Mouse (Mus musculus) lung, adult 10 weeks (tissue): Measurements from ENCODE around the gene Rnf157. TPM values are rescaled to one million over a fixed set of nuclear protein-coding genes. Genes with fewer than 3 reads are reported as not detected.

Experiments used
- polyA plus RNA-seq: library from polyadenylated mRNA; stranded (reverse); fragments of 350-450 nt; fragmentation: Illumina TruSeq; extraction: RNeasy Lipid Tissue Mini Kit (QIAGEN cat#74804); gene quantifications from one replicate; pipeline ENCODE4 v1.2.3, GENCODE M21; 2014; ENCODE audit warnings: low read depth, low replicate concordance; ENCODE audit not compliant: insufficient read depth

Rnf157 gene
- 1.5 TPM for polyA plus RNA-seq

DNA sequence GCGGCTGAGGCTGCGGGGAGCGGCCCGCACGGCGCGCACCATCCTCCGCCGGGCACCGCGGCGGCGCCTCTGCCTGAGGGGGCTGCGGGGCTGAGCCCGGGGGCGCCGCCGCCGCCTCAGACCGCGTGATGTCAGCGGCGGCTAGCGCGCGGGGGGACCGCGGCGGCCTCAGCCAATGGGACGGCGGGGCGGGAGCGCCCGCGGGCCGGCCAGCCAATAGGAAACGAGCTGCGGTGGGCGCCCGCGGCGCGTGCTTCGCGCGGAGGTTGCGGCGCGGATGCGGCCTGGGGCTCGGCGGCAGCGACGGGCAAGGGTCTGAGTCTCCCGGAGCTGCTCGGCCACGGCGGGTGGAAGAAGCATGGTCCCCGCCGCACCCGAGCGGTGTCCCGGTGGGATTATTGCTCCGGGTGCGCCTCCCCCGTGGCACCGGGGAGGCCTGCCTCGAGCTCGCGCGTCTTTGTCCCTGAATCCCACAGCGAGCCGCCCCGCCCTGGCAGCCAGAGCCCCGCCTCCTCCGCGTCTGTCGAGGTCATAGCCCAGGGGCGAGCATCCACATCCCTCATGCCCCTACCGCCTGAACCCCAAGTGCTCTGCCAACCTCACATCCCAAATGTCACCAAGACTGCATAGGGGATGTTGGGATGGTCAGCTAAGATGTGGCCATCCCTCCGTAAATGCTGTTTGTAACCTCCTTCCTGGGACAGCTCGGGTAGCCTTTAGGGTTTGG lies at the start of gene Rnf157:
Gene Rnf157 (minus strand): TSS at position 129 of the 727 bp plus-strand sequence.

DNA sequence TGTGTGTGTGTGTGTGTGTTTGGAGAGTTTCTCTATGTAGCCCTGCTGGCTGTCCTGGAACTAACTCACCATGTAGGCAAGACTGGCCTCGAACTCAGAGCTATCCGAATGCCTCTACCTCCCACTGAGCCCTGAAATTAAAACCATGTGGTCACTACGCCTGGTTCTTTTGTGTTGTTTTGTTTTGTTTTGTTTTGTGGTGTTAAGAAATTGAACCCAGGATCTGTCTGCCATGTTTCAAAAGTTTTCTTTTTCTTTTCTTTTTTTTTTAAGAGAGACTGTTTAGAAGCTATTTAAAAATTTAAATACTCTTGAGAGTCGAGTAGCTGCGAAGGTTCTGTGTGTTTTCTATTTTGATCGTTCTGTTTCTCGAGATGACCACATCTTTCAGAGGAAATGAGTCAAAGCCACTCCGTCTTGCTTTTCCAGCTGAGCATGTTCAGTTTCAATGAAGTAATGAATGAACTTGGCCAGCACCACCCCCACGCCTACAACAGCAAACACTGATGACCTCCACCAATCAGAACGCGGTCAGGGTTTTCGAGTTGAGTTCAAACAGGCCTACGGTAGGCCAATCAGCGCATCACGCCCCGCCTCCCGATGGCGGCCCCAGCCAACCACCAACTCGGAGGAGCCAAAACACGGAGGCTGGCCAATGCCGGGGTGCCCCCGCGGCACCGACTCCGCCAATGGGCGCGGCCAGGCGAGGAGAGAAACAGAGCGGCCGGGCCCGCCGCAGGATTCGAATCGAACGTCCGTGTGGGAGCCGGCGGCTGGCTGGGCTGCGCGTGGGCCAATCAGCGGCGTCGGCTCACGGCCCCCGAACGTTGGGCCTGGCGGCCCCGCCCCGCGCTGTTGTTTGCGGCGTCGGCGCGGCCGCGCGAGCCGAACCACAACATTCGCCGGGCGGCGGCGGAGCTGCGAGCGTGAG lies 20.8 kb upstream of the Rnf157 start, which contains the start of gene Ubald2:
Gene Ubald2 (plus strand): TSS at position 739 of the 931 bp plus-strand sequence.

DNA sequence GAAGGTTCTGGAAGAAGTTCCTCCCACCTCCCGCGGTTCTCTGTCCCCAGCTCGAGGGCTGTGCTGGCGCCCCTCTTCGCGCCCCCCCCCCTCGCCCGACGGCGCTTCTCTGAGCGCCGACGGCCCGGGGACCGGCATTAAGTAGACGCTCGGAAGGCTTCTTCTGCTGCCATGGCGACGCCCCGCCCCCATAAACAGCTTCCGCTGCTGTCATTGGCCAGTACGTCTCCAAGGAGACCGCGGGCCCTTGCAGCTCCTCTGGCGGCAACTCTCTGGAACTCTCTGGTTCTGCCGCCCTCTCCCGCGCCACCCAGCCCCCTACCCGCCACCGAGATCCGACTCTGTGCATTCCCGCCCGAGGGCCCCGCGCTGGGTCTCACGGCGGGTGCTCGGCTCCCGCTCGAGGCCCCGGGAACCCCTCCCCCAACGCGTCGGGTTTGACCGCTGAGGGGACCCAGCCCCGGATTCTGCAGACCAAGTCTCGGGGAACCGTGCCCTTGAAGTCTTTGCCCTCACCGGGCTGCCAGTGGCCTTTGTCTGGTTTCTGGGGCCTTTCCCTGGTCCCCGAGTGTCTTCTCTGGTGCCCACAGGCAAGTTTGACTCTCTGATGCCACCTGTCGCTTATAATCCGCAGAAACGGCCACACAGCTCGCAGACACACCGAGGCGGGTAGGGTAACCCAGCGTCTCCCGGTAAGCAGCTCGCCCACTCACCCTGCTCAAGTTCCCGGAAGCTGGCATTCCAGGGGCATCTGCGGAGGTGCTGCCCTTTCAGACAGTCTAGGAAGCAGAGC lies 77.4 kb downstream of the Rnf157 start, which contains the start of gene Foxj1:
Gene Foxj1 (minus strand): TSS at position 156 of the 793 bp plus-strand sequence.

DNA sequence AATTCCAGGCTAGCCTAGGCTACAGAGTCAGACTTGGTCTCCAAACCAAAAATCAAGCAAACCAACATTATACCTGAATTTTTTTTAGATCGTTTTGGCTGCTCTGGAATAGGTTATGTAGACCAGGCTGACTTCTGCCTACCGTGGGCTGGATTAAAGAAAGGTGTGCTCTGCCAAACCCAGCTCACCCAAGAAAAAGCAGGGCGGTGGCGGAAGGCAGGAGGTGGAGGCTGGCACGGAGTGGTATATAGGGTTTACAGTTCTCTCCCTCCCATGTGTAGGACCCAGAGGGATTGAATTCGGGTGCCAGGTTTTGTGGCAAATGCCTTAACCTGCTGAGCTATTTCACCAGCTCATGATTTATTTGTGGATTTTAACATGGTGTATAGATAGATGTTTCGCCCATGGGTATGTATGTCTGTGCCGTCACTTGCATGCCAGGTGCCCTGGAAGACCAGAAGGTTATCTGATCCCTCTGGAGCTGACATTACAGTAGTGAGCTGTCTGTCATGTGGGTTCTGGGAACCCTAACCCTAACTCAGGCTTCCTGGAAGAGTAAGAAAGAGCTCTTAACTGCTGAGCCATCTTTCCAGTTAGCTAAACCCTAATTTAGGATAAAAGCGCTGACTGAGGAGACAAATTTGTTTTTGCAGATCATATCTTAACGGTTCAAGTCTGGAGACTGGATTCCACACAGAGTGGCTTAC lies 105.7 kb downstream of the Rnf157 start, which contains the start of gene Exoc7:
Gene Exoc7 (minus strand): TSS at position 215 of the 707 bp plus-strand sequence.

Other genes with a start within 250 kb of the Rnf157 start
- 10.5 TPM for gene Fbf1, start 244.9 kb downstream of the Rnf157 start, polyA plus RNA-seq
- gene Ten1, start 214.2 kb downstream of the Rnf157 start, polyA plus RNA-seq, result 34.9 TPM
- 35.2 TPM for gene Acox1, start 214.0 kb downstream of the Rnf157 start, polyA plus RNA-seq
- 2.0 TPM for gene Evpl, start 175.0 kb downstream of the Rnf157 start, polyA plus RNA-seq
- 30.4 TPM for gene Srp68, start 138.8 kb downstream of the Rnf157 start, polyA plus RNA-seq
- not detected for gene Galr2, start 132.1 kb downstream of the Rnf157 start, polyA plus RNA-seq
- 22.5 TPM for gene Exoc7, start 105.8 kb downstream of the Rnf157 start, polyA plus RNA-seq
- 46.0 TPM for gene Foxj1, start 77.6 kb downstream of the Rnf157 start, polyA plus RNA-seq
- 70.7 TPM for gene Ubald2, start 21.1 kb upstream of the Rnf157 start, polyA plus RNA-seq
- gene Qrich2, start 53.2 kb upstream of the Rnf157 start, polyA plus RNA-seq, result 0.22 TPM
- 39.3 TPM for gene Prpsap1, start 81.2 kb upstream of the Rnf157 start, polyA plus RNA-seq
- gene Sphk1, start 117.9 kb upstream of the Rnf157 start, polyA plus RNA-seq, result 23.0 TPM
- gene Ube2o, start 168.4 kb upstream of the Rnf157 start, polyA plus RNA-seq, result 7.1 TPM
- not detected for gene Aanat, start 173.4 kb upstream of the Rnf157 start, polyA plus RNA-seq
- 13.5 TPM for gene Rhbdf2, start 214.0 kb upstream of the Rnf157 start, polyA plus RNA-seq
- gene Prcd, start 240.5 kb upstream of the Rnf157 start, polyA plus RNA-seq, result 6.3 TPM
- 26.4 TPM for gene Cygb, start 241.3 kb upstream of the Rnf157 start, polyA plus RNA-seq